Comparison of ENCODE assay signal across 24 mouse cellular contexts in the genomic region with DNA sequence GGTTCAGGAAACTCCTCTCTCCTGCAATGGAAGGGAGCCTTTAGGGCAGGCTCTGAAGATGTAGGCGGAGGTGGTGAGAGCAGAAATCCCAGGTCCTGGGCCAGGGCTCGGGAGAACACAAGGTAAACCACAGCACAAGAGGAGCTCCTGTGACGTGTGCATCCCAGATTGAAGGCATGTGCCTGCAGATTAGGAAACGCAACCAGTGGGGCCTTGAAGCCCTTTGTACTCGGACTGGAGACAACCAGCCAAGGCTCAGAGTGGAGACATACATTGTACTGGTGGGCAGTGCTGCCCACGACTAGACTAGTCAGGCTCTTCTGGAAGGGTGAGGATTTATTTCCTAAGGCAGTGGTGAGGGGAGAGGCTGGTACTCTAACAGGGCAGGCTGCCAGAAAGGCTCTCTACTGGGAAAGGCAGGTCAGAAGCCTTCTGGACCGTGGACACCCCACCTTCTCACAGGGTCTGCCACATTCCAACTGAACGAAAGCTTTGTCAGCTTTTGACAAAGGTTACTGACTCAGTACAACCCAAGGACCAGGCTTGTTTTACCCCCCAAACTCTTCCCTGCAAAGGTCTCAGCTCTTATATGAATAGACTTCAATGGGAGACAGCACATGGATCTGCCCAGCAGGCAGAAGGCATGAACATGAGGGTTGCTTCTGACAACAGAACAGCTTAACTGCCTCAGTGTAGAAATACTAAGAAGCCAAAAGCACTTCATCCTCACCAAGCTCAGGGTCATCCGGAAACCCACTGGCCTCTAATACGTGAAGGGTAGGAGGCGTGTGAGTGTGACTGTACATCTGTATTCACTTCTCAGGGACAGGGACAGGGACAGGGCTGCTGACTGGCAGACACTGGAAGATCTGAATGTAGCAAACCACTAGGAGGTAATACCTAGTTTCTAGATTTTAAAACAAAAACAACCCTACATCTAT. TPM values are rescaled to one million over a fixed set of nuclear protein-coding genes. Genes with fewer than 3 reads are reported as not detected.
DNase-seq lines count a peak whose midpoint lies in the region; ATAC-seq and TF ChIP-seq lines count a peak whose summit lies in the region.
"Had no signal": no experiment of that assay in that cellular context is flagged by ENCODE, and none has a peak within 500 bp of the region (broad histone marks: within the 10 kb centered on the region; RNA-seq: fewer than 3 reads in every experiment).

No protein-coding gene starts in this region.

- ATAC-seq in kidney, embryonic 16.5 days (ENCODE audit: low FRiP score, low TSS enrichment) = no peak
- peak; percentile 82 for ATAC-seq in lung, embryonic 16.5 days (ENCODE audit: low read depth)
- ATAC-seq in stomach, postnatal 0 days (ENCODE audit: low FRiP score, low TSS enrichment) = no peak
- ATAC-seq: activated CD4-positive, CD25-positive, alpha-beta regulatory T cell, adult 4 months; CD4-positive, CD25-positive, alpha-beta regulatory T cell, adult 4 months; hindbrain, postnatal 0 days; intestine, postnatal 0 days had no signal

- no peak overlapping the region for H3K27ac ChIP-seq in kidney, adult 2 months (ENCODE audit: insufficient read depth, low read depth, low read length)
- no peak overlapping the region for H3K27ac ChIP-seq in kidney, embryonic 16.5 days (ENCODE audit: low read length)
- H3K27ac ChIP-seq in lung, embryonic 16.5 days (ENCODE audit: low read length) = peak overlapping the region; percentile 56
- no peak overlapping the region for H3K27ac ChIP-seq in stomach, postnatal 0 days (replicated peaks)
- H3K27ac ChIP-seq: forebrain, embryonic 10.5 days; heart, adult 2 months; hindbrain, embryonic 10.5 days; hindbrain, postnatal 0 days; limb, embryonic 12.5 days; liver, embryonic 14.5 days; macrophage; midbrain, embryonic 10.5 days had no signal

- H3K36me3 ChIP-seq in kidney, adult 2 months (ENCODE audit: control insufficient read depth, insufficient read depth, low read length) = peaks cover 6% of the 10 kb centered on the region; the same call in 1 of the 2 replicates
- peaks cover 37% of the 10 kb centered on the region for H3K36me3 ChIP-seq in kidney, embryonic 16.5 days (ENCODE audit: insufficient read depth, low read length)
- peaks cover 13% of the 10 kb centered on the region for H3K36me3 ChIP-seq in lung, embryonic 16.5 days (ENCODE audit: control insufficient read depth, insufficient read depth, low read length)
- H3K36me3 ChIP-seq in stomach, postnatal 0 days (ENCODE audit: control insufficient read depth, insufficient read depth, low read length) = peaks cover 29% of the 10 kb centered on the region

- no peaks in the 10 kb centered on the region for H3K9me3 ChIP-seq in kidney, embryonic 16.5 days (ENCODE audit: low read length)
- no peaks in the 10 kb centered on the region for H3K9me3 ChIP-seq in lung, embryonic 16.5 days (ENCODE audit: control insufficient read depth, low read length)
- H3K9me3 ChIP-seq in stomach, postnatal 0 days (ENCODE audit: control insufficient read depth, low read length) = no peaks in the 10 kb centered on the region
- H3K9me3 ChIP-seq: forebrain, embryonic 10.5 days; G1E; hindbrain, embryonic 10.5 days; limb, embryonic 12.5 days; midbrain, embryonic 10.5 days had no signal

- no peak overlapping the region for H3K9ac ChIP-seq in kidney, embryonic 16.5 days (replicated peaks; ENCODE audit: low read length)
- no peak overlapping the region for H3K9ac ChIP-seq in lung, embryonic 16.5 days (ENCODE audit: low read length)
- no peak overlapping the region for H3K9ac ChIP-seq in stomach, postnatal 0 days (ENCODE audit: low read length)
- H3K9ac ChIP-seq: limb, embryonic 12.5 days; liver, embryonic 14.5 days had no signal

- 57% methylated on average over 11 of the region's 11 CpGs for WGBS in kidney, adult 2 months
- 80% methylated on average over 11 of the region's 11 CpGs for WGBS in kidney, embryonic 16.5 days
- WGBS in lung, embryonic 16.5 days = 73% methylated on average over 11 of the region's 11 CpGs
- WGBS in lung, adult 2 months = 63% methylated on average over 11 of the region's 11 CpGs
- 77% methylated on average over 11 of the region's 11 CpGs for WGBS in stomach, postnatal 0 days

- H3K4me3 ChIP-seq in kidney, adult 2 months (ENCODE audit: insufficient read depth, low read depth, low read length) = no peak overlapping the region
- no peak overlapping the region for H3K4me3 ChIP-seq in kidney, embryonic 16.5 days (ENCODE audit: low read length)
- no peak overlapping the region for H3K4me3 ChIP-seq in lung, embryonic 16.5 days (ENCODE audit: low read length)
- H3K4me3 ChIP-seq in lung, adult 2 months (replicated peaks; ENCODE audit: extremely low read depth, low read depth, low read length) = no peak overlapping the region
- no peak overlapping the region for H3K4me3 ChIP-seq in stomach, postnatal 0 days (ENCODE audit: low read depth, low read length)
- H3K4me3 ChIP-seq: forebrain, embryonic 10.5 days; heart, adult 2 months; hindbrain, embryonic 10.5 days; limb, embryonic 12.5 days; midbrain, embryonic 10.5 days had no signal

- TF ChIP-seq EP300 in stomach, postnatal 0 days (optimal IDR thresholded peaks at IDR 0.05) = no peak

- no peaks in the 10 kb centered on the region for H3K4me1 ChIP-seq in kidney, adult 2 months (ENCODE audit: control insufficient read depth, insufficient read depth, low read length)
- H3K4me1 ChIP-seq in kidney, embryonic 16.5 days (ENCODE audit: insufficient read depth, low read length) = no peaks in the 10 kb centered on the region
- peaks cover 4% of the 10 kb centered on the region for H3K4me1 ChIP-seq in lung, embryonic 16.5 days (replicated peaks; ENCODE audit: control insufficient read depth, insufficient read depth, low read length)
- peaks cover 12% of the 10 kb centered on the region for H3K4me1 ChIP-seq in lung, adult 2 months (ENCODE audit: control insufficient read depth, insufficient read depth, low read length)
- no peaks in the 10 kb centered on the region for H3K4me1 ChIP-seq in stomach, postnatal 0 days (replicated peaks; ENCODE audit: control insufficient read depth, insufficient read depth)

- DNase-seq in adrenal gland, adult 8-10 months = peak; percentile 54
- no peak for DNase-seq in adrenal gland, postnatal 25 days
- DNase-seq in kidney, adult 2 months = peak; percentile 50
- DNase-seq in lung, adult 2 months = no peak
- DNase-seq in kidney, postnatal 25 days = peak; percentile 56 to 63
- DNase-seq in stomach, postnatal 0 days (ENCODE audit: low spot score) = no peak
- DNase-seq: cerebellum, adult 11 months; cerebellum, postnatal 14 days; embryo, embryonic 11 days; right cerebral cortex, postnatal 4 days had no signal

- no peaks in the 10 kb centered on the region for H3K27me3 ChIP-seq in kidney, adult 2 months (replicated peaks; ENCODE audit: control insufficient read depth, insufficient read depth, low read length)
- no peaks in the 10 kb centered on the region for H3K27me3 ChIP-seq in kidney, embryonic 16.5 days (ENCODE audit: insufficient read depth, low read length)
- no peaks in the 10 kb centered on the region for H3K27me3 ChIP-seq in lung, embryonic 16.5 days (ENCODE audit: control insufficient read depth, insufficient read depth, low read depth, low read length)
- no peaks in the 10 kb centered on the region for H3K27me3 ChIP-seq in stomach, postnatal 0 days (ENCODE audit: control insufficient read depth, insufficient read depth, low read length)
- H3K27me3 ChIP-seq: limb, embryonic 12.5 days had no signal

- TF ChIP-seq POLR2A in kidney, adult 2 months (IDR thresholded peaks at IDR 0.05; ENCODE audit: low read depth, low read length) = no peak
- no peak for TF ChIP-seq POLR2A in lung, adult 2 months (IDR thresholded peaks at IDR 0.05; ENCODE audit: borderline replicate concordance, extremely low read depth, low read depth, low read length)

- TF ChIP-seq CTCF in kidney, adult 2 months (conservative IDR thresholded peaks at IDR 0.05; ENCODE audit: insufficient read depth, insufficient read length, low read depth, low read length) = no peak
- no peak for TF ChIP-seq CTCF in lung, adult 2 months (IDR thresholded peaks at IDR 0.05; ENCODE audit: insufficient read depth, low read length)
- TF ChIP-seq CTCF in stomach, postnatal 0 days (IDR thresholded peaks at IDR 0.05; ENCODE audit: low read depth) = no peak

- no peak overlapping the region for H3K4me2 ChIP-seq in kidney, embryonic 16.5 days (replicated peaks; ENCODE audit: low read depth, low read length)
- H3K4me2 ChIP-seq in lung, embryonic 16.5 days (ENCODE audit: low read depth, low read length) = no peak overlapping the region
- H3K4me2 ChIP-seq in stomach, postnatal 0 days (replicated peaks; ENCODE audit: low read depth) = no peak overlapping the region
- H3K4me2 ChIP-seq: limb, embryonic 12.5 days had no signal

RNA-seq across cellular contexts. Expression of gene Zbtb43, which starts 17.1 kb away (rescaled TPM):
- 10 to 100 TPM; 18.1 to 24.5 (median 22.5) TPM for total RNA-seq in adrenal gland, adult 8-10 months (2022)
- total RNA-seq in adrenal gland, postnatal 25 days (2021) = 22.2 and 27.4 TPM in 2 replicates
- polyA plus RNA-seq in kidney, adult 2 months (2012; rRNA removed) = 14.2 and 15.0 TPM in 2 replicates
- 17.7 and 20.8 TPM in 2 replicates for polyA plus RNA-seq in kidney, embryonic 16.5 days (2015; fragmentation: Nextera tagmentation; extraction: Ambion mirVana)
- 17.8 TPM in 2 replicates for polyA plus RNA-seq in lung, embryonic 16.5 days (2015; fragmentation: Nextera tagmentation; extraction: Ambion mirVana)
- polyA plus RNA-seq in lung, adult 2 months (2012; rRNA removed) = 6.8 and 9.9 TPM in 2 replicates
- polyA plus RNA-seq in stomach, postnatal 0 days (2015; fragmentation: Nextera tagmentation; extraction: Ambion mirVana) = 9.6 and 12.9 TPM in 2 replicates

RNA-seq across cellular contexts. Expression of gene Zbtb34, which starts 20.2 kb away (rescaled TPM):
- 10 to 100 TPM in 1 of 4 experiments, 1 to 10 TPM in 3; 6.9 to 12.1 (median 8.7) TPM for total RNA-seq in adrenal gland, adult 8-10 months (2022)
- total RNA-seq in adrenal gland, postnatal 25 days (2021) = 8.0 and 12.5 TPM in 2 replicates
- polyA plus RNA-seq in kidney, adult 2 months (2012; rRNA removed) = 5.1 and 6.2 TPM in 2 replicates
- polyA plus RNA-seq in kidney, embryonic 16.5 days (2015; fragmentation: Nextera tagmentation; extraction: Ambion mirVana) = 6.9 and 7.1 TPM in 2 replicates
- 8.0 and 9.3 TPM in 2 replicates for polyA plus RNA-seq in lung, embryonic 16.5 days (2015; fragmentation: Nextera tagmentation; extraction: Ambion mirVana)
- 13.4 and 16.4 TPM in 2 replicates for polyA plus RNA-seq in lung, adult 2 months (2012; rRNA removed)
- 2.6 and 3.3 TPM in 2 replicates for polyA plus RNA-seq in stomach, postnatal 0 days (2015; fragmentation: Nextera tagmentation; extraction: Ambion mirVana)

Comparison
In these comparisons a context has a peak if more than half of its experiments do, and no peak if none do; other contexts are left out.
1. DNase-seq: peak in adrenal gland, adult 8-10 months (single experiment), kidney, adult 2 months (single experiment) and kidney, postnatal 25 days (2 of 2); none in adrenal gland, postnatal 25 days (single experiment), lung, adult 2 months (single experiment) and stomach, postnatal 0 days (single experiment).